Mouse (Mus musculus) hindbrain, embryonic 14.5 days (tissue): ENCODE measurements around the gene Tuba8. TPM values are rescaled to one million over a fixed set of nuclear protein-coding genes. Genes with fewer than 3 reads are reported as not detected.

Experiments used
- ATAC-seq: fragments of 200-750 bp; cut with Nextera tagmentation; 2 replicates; pipeline ENCODE4 v1.8.0; 2017; ENCODE audit warnings: moderate number of reproducible peaks, mild to moderate bottlenecking, moderate TSS enrichment, moderate library complexity; ENCODE audit not compliant: low FRiP score
- DNase-seq: peaks from one replicate; pipeline ENCODE4 v3.0.0-alpha.2; 2015; ENCODE audit warnings: low spot score
- H3K27ac ChIP-seq: fragments of 300-500 bp; sonication (generic); 2 replicates; pipeline ENCODE4 v1.5.1; 2014; ENCODE audit warnings: mild to moderate bottlenecking, moderate library complexity
- H3K27me3 ChIP-seq: fragments of 300-500 bp; sonication (generic); 2 replicates; pipeline ENCODE4 v1.6.1; 2014; ENCODE audit warnings: mild to moderate bottlenecking, low read length, mixed read lengths; ENCODE audit not compliant: control insufficient read depth, insufficient read depth
- H3K36me3 ChIP-seq: fragments of 300-500 bp; sonication (generic); replicated peaks from 2 replicates; pipeline ENCODE4 v1.6.1; 2014; ENCODE audit not compliant: control insufficient read depth, insufficient read depth
- H3K4me1 ChIP-seq: fragments of 300-500 bp; sonication (generic); replicated peaks from 2 replicates; pipeline ENCODE4 v1.6.1; 2014; ENCODE audit warnings: antibody characterized with exemption, low read length, mixed read lengths; ENCODE audit not compliant: control insufficient read depth, insufficient read depth
- H3K4me2 ChIP-seq: fragments of 300-500 bp; sonication (generic); replicated peaks from 2 replicates; pipeline ENCODE4 v1.6.1; 2014; ENCODE audit warnings: mild to moderate bottlenecking, moderate library complexity
- H3K4me3 ChIP-seq: fragments of 300-500 bp; sonication (generic); replicated peaks from 2 replicates; pipeline ENCODE4 v1.5.1; 2014; ENCODE audit warnings: mild to moderate bottlenecking, low read length
- H3K9ac ChIP-seq: fragments of 300-500 bp; sonication (generic); 2 replicates; pipeline ENCODE4 v1.6.1; 2014
- H3K9me3 ChIP-seq: fragments of 300-500 bp; sonication (generic); 2 replicates; pipeline ENCODE4 v1.6.1; 2016; ENCODE audit warnings: low read length; ENCODE audit not compliant: control insufficient read depth
- WGBS: fragments of 180-500 bp; shearing (Covaris S2); extraction: QIAGEN DNeasy Blood & Tissue Kit; methylation state at CpG from one replicate; pipeline ENCODE4 v1.1.7; 2014; 5-methylcytosine and 5-hydroxymethylcytosine counted together
- polyA plus RNA-seq: library from polyadenylated mRNA; unstranded; fragments of >200 nt; fragmentation: Nextera tagmentation; extraction: Ambion mirVana; gene quantifications from 2 replicates; pipeline ENCODE4 v1.2.1, GENCODE M21; 2014

Gene Tuba8
- polyA plus RNA-seq, 1 experiment from 2014 or later: 1.0 TPM

DNA sequence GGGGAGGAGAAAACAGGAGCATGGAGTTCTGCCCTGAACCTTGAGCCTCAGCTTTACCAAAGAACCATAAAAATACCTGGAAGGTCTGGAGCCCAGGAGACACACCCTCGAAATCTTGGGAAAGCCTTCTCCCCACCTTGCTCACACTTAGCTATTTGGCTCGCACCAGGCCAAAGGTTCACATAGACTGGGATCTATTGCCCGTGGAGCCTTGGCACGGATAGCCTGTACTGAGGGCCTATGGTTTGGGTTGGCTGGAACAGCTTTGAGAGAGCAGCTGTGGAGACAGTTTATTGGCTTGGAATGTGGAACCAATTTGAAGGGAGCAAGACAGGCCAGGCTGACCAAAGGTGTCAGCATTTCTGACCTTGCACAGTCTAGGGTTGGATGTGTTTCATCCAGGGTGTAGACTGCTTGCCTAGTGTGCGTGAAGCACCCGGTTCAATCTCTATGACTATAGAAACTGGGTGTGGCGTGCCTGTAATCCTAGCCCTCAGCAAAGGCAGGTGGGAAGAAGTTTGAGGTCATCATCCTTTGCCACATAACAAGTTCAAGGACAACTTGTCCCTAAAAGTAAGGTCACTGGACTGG lies 33.3 kb upstream of the Tuba8 start:
- Histone ChIP-seq H3K36me3 (no peaks in the 10 kb centered on the region), H3K4me1 (0 out of 2 replicates have a peak, but pooled peaks cover 11% of the 10 kb centered on the region), H3K27me3 (no peaks in the 10 kb centered on the region), H3K27ac (no peak overlapping the region), H3K9ac (no peak overlapping the region), H3K9me3 (no peaks in the 10 kb centered on the region), H3K4me2 (no peak overlapping the region), H3K4me3 (no peak overlapping the region)
- ATAC-seq: no peak
- 90% methylated on average over 7 of the region's 7 CpGs for WGBS
- DNase-seq: no peak

DNA sequence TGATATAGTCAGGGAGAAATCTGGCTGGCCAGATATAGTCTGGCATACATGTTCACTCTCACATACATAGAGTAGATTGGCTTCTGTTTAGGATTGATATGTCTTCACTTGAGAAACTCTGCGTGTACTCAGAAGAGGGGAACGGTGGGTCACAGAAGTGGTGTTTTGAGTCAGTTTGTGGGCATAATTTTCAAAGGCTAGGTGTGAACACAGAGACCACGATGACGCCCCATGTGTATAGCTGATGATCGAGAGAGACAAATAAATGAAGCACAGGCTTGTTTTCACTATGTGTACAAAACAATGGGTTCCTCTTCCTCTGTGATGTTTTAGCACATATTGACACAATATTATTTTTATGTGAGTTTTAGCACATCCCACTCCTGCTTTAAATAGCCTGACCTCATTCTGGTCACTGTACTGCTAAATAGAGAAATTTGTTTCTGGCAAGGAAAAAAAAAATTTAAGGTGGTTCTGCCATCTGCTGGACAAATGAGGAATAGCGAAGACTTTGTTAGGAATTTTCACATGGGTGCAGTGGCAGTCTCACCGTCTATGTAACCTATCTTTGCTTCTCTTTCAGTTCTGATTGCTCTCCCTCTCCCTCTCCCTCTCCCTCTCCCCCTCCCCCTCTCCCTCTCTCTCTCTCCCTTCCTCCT lies 31.7 kb upstream of the Tuba8 start:
- Histone ChIP-seq H3K4me1 (0 out of 2 replicates have a peak, but pooled peaks cover 11% of the 10 kb centered on the region), H3K4me2 (no peak overlapping the region), H3K9ac (no peak overlapping the region), H3K27ac (no peak overlapping the region), H3K27me3 (no peaks in the 10 kb centered on the region), H3K4me3 (no peak overlapping the region), H3K9me3 (no peaks in the 10 kb centered on the region), H3K36me3 (no peaks in the 10 kb centered on the region)
- WGBS: 61% methylated on average over 7 of the region's 7 CpGs
- no peak for ATAC-seq
- DNase-seq: peak; percentile 95

DNA sequence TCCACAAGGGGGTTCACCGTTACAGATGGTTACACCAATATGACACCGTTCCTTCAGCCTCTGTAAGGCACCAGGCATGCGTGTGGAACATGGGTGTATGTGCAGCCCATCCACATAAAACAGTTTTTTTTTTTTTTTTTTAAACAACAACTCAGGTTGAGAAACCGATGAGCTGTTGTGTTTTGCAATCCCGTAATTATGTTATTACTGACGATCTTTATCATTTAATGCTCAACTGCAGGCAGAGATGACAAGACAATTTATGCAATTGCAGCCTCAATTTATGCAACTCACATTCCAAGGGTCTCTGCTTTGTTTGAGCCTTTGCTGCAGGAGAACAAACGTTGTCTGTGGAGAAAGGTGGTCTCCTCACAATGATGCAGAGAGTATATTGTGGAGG lies 30.6 kb upstream of the Tuba8 start:
- no peak overlapping the region for H3K4me2 ChIP-seq
- H3K36me3 ChIP-seq: no peaks in the 10 kb centered on the region
- no peak overlapping the region for H3K27ac ChIP-seq
- 65% methylated on average over 7 of the region's 7 CpGs for WGBS
- DNase-seq (no peak), ATAC-seq (no peak)
- H3K9ac ChIP-seq: no peak overlapping the region
- no peaks in the 10 kb centered on the region for H3K27me3 ChIP-seq
- H3K9me3 ChIP-seq: no peaks in the 10 kb centered on the region
- peaks cover 18% of the 10 kb centered on the region for H3K4me1 ChIP-seq
- H3K4me3 ChIP-seq: no peak overlapping the region

DNA sequence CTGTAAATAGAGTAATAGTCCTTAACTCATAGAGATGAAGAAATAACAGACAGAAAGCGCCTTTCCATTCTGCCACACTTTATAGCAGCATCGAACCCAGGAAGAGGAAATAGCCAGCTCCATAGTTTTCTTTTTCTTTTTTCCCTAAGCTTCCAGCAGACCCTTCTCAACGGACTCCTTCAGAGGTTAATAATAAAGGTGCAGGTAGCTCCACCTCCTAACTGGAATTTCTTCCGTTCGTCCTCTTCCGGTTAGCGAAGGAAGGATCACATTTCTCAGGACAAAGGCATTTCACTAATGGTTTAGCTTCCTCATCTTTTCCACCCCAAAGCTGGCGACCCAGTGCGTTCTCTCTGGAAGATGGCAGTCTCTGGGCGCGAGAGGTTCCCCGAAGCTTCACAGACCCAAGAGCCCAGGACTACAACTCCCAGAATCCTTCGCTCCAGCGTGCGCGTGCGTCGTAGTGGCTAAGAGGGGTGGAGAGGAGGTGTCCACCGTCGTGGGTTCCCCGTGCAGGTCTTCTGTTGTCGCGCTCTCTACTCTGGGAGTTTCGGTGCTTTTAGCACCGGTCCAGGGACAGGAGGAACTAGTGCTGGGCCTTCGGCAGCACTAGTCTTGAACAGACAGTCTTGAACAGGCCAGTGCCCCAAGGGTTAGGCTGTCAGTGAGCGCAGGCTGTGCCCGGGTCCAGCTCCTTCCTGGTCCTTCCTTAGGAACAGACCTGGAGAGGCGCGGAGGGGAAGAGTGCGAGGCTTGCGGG lies 26.9 kb upstream of the Tuba8 start, which contains the start of gene Pex26:
Pex26 (plus strand) TSS at position 254 of the 760 bp plus-strand sequence.
- 2% methylated on average over 32 of the region's 32 CpGs for WGBS
- H3K36me3 ChIP-seq: peaks cover 19% of the 10 kb centered on the region
- H3K27ac ChIP-seq: peak within 1 kb of the TSS; percentile 81
- H3K27me3 ChIP-seq: no peaks in the 10 kb centered on the region
- no peaks in the 10 kb centered on the region for H3K9me3 ChIP-seq
- peak within 1 kb of the TSS; percentile 74 for H3K9ac ChIP-seq
- peak; percentile 96 for DNase-seq
- peaks cover 21% of the 10 kb centered on the region for H3K4me1 ChIP-seq
- ATAC-seq: peak; percentile 92
- peak within 1 kb of the TSS; percentile 50 for H3K4me3 ChIP-seq
- H3K4me2 ChIP-seq: peak within 1 kb of the TSS; percentile 80

DNA sequence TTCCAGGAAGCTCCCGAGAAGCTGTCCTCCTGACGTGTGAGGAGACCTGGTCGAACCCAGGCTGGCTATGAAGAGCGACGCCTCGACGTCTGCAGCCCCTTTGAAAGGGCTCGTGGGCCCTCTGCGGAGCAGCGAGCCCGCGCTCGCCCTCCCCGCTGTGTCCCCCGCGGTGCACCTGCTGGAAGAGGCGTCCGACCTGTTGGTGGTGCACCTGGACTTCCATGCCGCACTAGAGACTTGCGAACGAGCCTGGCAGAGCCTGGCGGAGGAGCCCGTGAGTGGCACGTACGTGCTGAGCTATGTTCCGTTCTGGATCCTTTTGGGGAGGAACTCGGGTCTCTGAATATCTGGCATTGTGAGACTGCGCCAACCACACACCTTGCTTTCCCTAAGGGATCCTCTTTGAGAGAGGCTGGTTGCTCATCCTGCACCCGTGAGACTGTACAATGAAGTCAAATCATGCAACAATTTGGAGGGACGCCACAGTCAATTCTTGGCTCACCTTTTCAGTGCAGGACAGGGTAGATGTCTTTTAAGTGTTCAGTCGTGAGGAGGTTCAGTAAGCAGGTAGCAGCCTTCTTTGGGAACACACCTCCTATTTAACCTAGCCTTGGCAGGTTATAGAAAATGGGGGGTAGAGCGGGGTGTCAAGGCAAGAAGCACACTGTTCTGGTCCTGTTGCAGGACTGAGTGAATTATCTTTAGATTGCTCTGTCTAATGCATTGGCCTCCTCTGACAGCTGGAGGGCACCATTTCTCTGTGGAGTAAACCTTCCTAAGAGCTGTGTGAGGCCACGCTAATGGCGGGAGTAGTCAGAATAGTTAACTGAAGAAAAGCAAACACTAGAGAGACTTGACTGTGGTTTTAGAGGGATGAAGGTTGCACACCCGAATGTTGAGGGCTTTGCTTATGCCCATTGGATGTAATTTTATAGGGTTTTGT lies 26.0 kb upstream of the Tuba8 start:
- Histone ChIP-seq H3K4me1 (peaks cover 21% of the 10 kb centered on the region), H3K4me3 (peak overlapping the region; percentile 50), H3K9me3 (no peaks in the 10 kb centered on the region), H3K27ac (peak overlapping the region; percentile 81; the same call in 1 of the 2 replicates), H3K9ac (peak overlapping the region; percentile 74), H3K27me3 (no peaks in the 10 kb centered on the region), H3K4me2 (peak overlapping the region; percentile 80), H3K36me3 (peaks cover 25% of the 10 kb centered on the region)
- WGBS: 3% methylated on average over 35 of the region's 35 CpGs
- DNase-seq (peak; percentile 54), ATAC-seq (peak; percentile 55)

DNA sequence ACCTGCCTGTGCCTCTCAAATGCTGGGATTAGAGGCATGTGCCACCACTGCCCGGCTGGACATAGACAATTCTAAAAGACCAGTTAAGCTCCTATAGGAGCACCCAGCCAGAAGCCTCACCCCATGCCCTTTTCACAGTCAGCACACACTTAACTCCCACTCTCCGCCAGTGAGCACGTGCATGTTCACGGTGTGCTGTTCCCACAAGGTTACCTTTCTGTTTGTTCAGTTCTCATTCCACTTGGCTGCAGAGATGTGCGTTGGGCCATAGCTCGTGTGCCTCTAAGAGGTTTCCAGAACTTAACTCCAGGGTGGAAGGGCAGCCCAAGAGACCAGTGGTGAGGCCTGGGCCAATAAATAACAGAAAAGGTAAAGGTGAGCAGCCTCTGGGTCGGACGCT lies 25.3 kb upstream of the Tuba8 start:
- Histone ChIP-seq H3K9me3 (no peaks in the 10 kb centered on the region), H3K4me2 (peak overlapping the region; percentile 80), H3K9ac (0 out of 2 replicates have a peak overlapping the region, but pooled peaks have one; percentile 11), H3K4me3 (peak overlapping the region; percentile 50), H3K4me1 (peaks cover 21% of the 10 kb centered on the region), H3K27me3 (no peaks in the 10 kb centered on the region), H3K36me3 (peaks cover 33% of the 10 kb centered on the region), H3K27ac (no peak overlapping the region)
- ATAC-seq (no peak), DNase-seq (no peak)
- WGBS: 90% methylated on average over 8 of the region's 8 CpGs

DNA sequence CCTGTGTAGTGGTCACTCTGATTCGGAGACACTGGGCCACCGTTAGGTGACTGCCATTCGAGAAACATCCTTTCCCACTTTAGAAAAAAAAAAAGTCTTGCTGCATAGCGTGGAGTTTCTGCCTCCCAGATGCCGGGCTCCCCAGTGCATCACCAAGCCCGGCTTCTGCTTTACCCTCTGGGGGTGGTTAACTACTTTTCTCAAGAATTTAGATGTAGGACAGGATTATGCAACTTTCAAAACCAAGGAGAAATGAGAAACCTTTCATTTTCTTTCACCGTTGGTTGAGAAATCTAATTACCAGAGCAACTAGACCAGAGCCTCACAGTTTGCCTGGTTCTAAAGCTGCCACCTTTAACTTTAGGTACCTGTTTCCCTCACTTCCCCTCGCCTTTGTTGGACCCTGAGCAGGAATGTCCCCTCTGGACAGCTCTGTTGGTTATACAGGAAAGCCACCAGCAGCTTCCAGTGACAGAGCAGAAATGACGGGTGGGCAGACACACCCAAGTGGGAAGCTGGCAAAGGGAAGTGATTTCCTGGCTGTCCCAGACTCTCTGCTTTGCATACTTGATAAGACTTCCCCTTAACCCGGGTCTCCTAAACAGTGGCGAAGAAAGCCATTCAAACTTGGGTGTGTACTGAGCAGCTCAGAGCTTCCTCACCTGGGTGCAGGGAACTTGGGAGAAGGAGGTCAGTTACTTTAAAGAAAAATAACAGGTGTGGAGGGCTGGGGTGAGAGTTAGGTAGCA lies 19.1 kb upstream of the Tuba8 start:
- no peak for ATAC-seq

More for the DNA sequence above, 19.1 kb upstream of the Tuba8 start:
- Histone ChIP-seq H3K27ac (no peak overlapping the region), H3K9ac (no peak overlapping the region), H3K4me1 (no peaks in the 10 kb centered on the region), H3K4me3 (no peak overlapping the region), H3K36me3 (peaks cover 84% of the 10 kb centered on the region), H3K4me2 (no peak overlapping the region), H3K9me3 (no peaks in the 10 kb centered on the region), H3K27me3 (no peaks in the 10 kb centered on the region)
- no peak for DNase-seq
- WGBS: 90% methylated on average over 11 of the region's 11 CpGs
